Mouse (Mus musculus): Measurements from ENCODE around the gene Ywhae. TPM values are rescaled to one million over a fixed set of nuclear protein-coding genes. Genes with fewer than 3 reads are reported as not detected.

Gene Ywhae
- polyA plus RNA-seq, 1 experiment from 2014 or later: 1,381 TPM

- no peak overlapping the region for H3K27ac ChIP-seq
- no peak overlapping the region for H3K4me3 ChIP-seq
- H3K9ac ChIP-seq: no peak overlapping the region
- H3K4me1 ChIP-seq: peaks cover 6% of the 10 kb centered on the region
- no peaks in the 10 kb centered on the region for H3K9me3 ChIP-seq
- H3K4me2 ChIP-seq (replicated peaks): no peak overlapping the region
- H3K27me3 ChIP-seq (replicated peaks): peaks cover 14% of the 10 kb centered on the region
- H3K36me3 ChIP-seq: no peaks in the 10 kb centered on the region
- WGBS: 83% methylated on average over 4 of the region's 4 CpGs
- ATAC-seq (ENCODE audit: low FRiP score, low read depth): no peak
Observed at GRCm38 (mm10) chr11:75801369-75801768, 68.7 kb downstream of the Ywhae start.

GRCm38 (mm10) chr11:75801771-75802550 lies 69.3 kb downstream of the Ywhae start:
- no peak overlapping the region for H3K27ac ChIP-seq
- 89% methylated on average over 7 of the region's 7 CpGs for WGBS
- H3K9me3 ChIP-seq: no peaks in the 10 kb centered on the region
- peaks cover 8% of the 10 kb centered on the region for H3K27me3 ChIP-seq (replicated peaks)
- H3K4me2 ChIP-seq (replicated peaks): no peak overlapping the region
- no peak for ATAC-seq (ENCODE audit: low FRiP score, low read depth)
- H3K36me3 ChIP-seq: no peaks in the 10 kb centered on the region
- no peak overlapping the region for H3K4me3 ChIP-seq
- H3K4me1 ChIP-seq: peaks cover 6% of the 10 kb centered on the region
- no peak overlapping the region for H3K9ac ChIP-seq

GRCm38 (mm10) chr11:75807486-75807885 lies 74.8 kb downstream of the Ywhae start:
- no peak for ATAC-seq (ENCODE audit: low FRiP score, low read depth)
- no peaks in the 10 kb centered on the region for H3K27me3 ChIP-seq (replicated peaks)
- no peak overlapping the region for H3K4me2 ChIP-seq (replicated peaks)
- 25% methylated on average over 5 of the region's 5 CpGs for WGBS
- no peak overlapping the region for H3K9ac ChIP-seq
- no peak overlapping the region for H3K4me3 ChIP-seq
- H3K36me3 ChIP-seq: no peaks in the 10 kb centered on the region
- no peaks in the 10 kb centered on the region for H3K4me1 ChIP-seq
- no peaks in the 10 kb centered on the region for H3K9me3 ChIP-seq
- H3K27ac ChIP-seq: no peak overlapping the region

- Histone ChIP-seq H3K4me3 (no peak overlapping the region), H3K4me2 (replicated peaks) (no peak overlapping the region), H3K9ac (no peak overlapping the region), H3K27me3 (replicated peaks) (no peaks in the 10 kb centered on the region), H3K4me1 (no peaks in the 10 kb centered on the region), H3K36me3 (no peaks in the 10 kb centered on the region), H3K27ac (no peak overlapping the region), H3K9me3 (no peaks in the 10 kb centered on the region)
- ATAC-seq (ENCODE audit: low FRiP score, low read depth): no peak
- WGBS: 91% methylated on average over 3 of the region's 3 CpGs
Observed at GRCm38 (mm10) chr11:75810526-75810925, 77.9 kb downstream of the Ywhae start.

DNA sequence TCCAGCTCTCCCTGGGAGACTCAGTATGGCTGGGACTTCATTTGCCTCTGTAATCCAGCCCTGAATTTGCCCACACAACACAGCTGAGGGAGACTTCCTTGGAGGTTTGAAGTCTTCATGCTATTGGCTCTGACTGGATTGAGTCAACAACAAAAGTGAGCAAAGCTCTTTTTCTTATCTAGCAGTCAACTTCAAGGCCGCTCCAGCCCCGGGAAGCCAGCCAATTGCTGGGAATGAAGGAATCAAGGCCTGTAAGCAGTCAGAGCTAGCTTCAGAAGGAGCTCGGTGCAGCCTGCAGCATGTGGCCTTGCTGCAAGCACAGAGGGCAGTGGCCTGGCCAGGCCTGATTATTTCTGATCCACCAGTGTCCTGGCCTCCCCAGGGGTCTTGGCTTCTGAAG lies 79.2 kb downstream of the Ywhae start:
- ATAC-seq (ENCODE audit: low FRiP score, low read depth): no peak
- Histone ChIP-seq H3K4me1 (no peaks in the 10 kb centered on the region), H3K27ac (no peak overlapping the region), H3K27me3 (replicated peaks) (no peaks in the 10 kb centered on the region), H3K9ac (no peak overlapping the region), H3K9me3 (no peaks in the 10 kb centered on the region), H3K36me3 (no peaks in the 10 kb centered on the region), H3K4me3 (no peak overlapping the region), H3K4me2 (replicated peaks) (no peak overlapping the region)
- WGBS: 67% methylated on average over 3 of the region's 3 CpGs

- H3K9ac ChIP-seq: no peak overlapping the region
- no peaks in the 10 kb centered on the region for H3K9me3 ChIP-seq
- no peak for ATAC-seq (ENCODE audit: low FRiP score, low read depth)
- 68% methylated on average over 10 of the region's 10 CpGs for WGBS
- no peak overlapping the region for H3K4me3 ChIP-seq
- H3K27me3 ChIP-seq (replicated peaks): no peaks in the 10 kb centered on the region
- H3K27ac ChIP-seq: no peak overlapping the region
- no peaks in the 10 kb centered on the region for H3K4me1 ChIP-seq
- H3K4me2 ChIP-seq (replicated peaks): no peak overlapping the region
- H3K36me3 ChIP-seq: no peaks in the 10 kb centered on the region
Observed at GRCm38 (mm10) chr11:75813085-75813484, 80.4 kb downstream of the Ywhae start.

Other genes with a start within 250 kb of the Ywhae start
- 68.3 and 69.2 TPM in 2 replicates for gene Prpf8, start 246.1 kb upstream of the Ywhae start, polyA plus RNA-seq (2016; fragmentation: Nextera tagmentation; extraction: Ambion mirVana)
- gene Rilp, start 222.8 kb upstream of the Ywhae start, polyA plus RNA-seq (2016; fragmentation: Nextera tagmentation; extraction: Ambion mirVana): 0.52 and 0.76 TPM in 2 replicates
- gene Scarf1, start 219.3 kb upstream of the Ywhae start, polyA plus RNA-seq (2016; fragmentation: Nextera tagmentation; extraction: Ambion mirVana): 4.9 and 5.8 TPM in 2 replicates
- 14.2 and 17.1 TPM in 2 replicates for gene Slc43a2, start 201.2 kb upstream of the Ywhae start, polyA plus RNA-seq (2016; fragmentation: Nextera tagmentation; extraction: Ambion mirVana)
- 134 and 140 TPM in 2 replicates for gene Pitpna, start 144.8 kb upstream of the Ywhae start, polyA plus RNA-seq (2016; fragmentation: Nextera tagmentation; extraction: Ambion mirVana)
- gene Inpp5k, start 101.9 kb upstream of the Ywhae start, polyA plus RNA-seq (2016; fragmentation: Nextera tagmentation; extraction: Ambion mirVana): 31.4 and 31.5 TPM in 2 replicates
- 14.0 and 16.8 TPM in 2 replicates for gene Myo1c, start 82.4 kb upstream of the Ywhae start, polyA plus RNA-seq (2016; fragmentation: Nextera tagmentation; extraction: Ambion mirVana)
- gene Crk, start 53.6 kb upstream of the Ywhae start, polyA plus RNA-seq (2016; fragmentation: Nextera tagmentation; extraction: Ambion mirVana): 127 and 137 TPM in 2 replicates
- 0.59 and 0.82 TPM in 2 replicates for gene Doc2b, start 63.2 kb downstream of the Ywhae start, polyA plus RNA-seq (2016; fragmentation: Nextera tagmentation; extraction: Ambion mirVana)
- 1.1 and 1.7 TPM in 2 replicates for gene Rph3al, start 205.6 kb downstream of the Ywhae start, polyA plus RNA-seq (2016; fragmentation: Nextera tagmentation; extraction: Ambion mirVana)

Data from neural tube, embryonic 12.5 days (tissue).